Mouse (Mus musculus) kidney, postnatal 36 days (tissue): ENCODE results near the gene Bcar3.

Experiments
- DNase-seq, 2 experiments: peaks; one replicate each; pipeline ENCODE4 v3.0.0; 2021 to 2022; ENCODE audit warnings: mixed read lengths in 2 of 2

The Bcar3 gene

DNA sequence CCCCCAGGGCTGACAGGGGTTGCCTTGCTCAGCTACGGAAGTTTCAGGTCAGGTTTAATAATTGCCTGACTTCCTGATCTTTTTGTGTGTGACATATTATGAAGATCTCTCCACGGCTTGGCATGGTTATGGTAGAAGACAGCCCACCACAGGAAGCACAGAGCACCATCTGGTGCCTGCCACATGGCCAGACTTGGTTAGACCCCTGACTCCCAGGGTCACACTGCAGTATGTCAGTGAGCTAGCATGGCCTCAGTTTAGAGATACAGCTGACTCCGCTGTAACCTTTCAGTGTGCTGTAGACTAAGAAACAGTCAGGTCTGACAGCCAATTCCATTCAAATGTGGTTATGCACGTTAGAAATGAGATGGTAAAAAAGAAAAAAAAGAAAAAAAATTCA lies 223.8 kb downstream of the Bcar3 start:
- DNase-seq = no peak

- DNase-seq = no peak
Observed at GRCm38 (mm10) chr3:122518231-122518736, 224.3 kb downstream of the Bcar3 start.

- DNase-seq = no peak
Observed at GRCm38 (mm10) chr3:122519082-122519481, 225.1 kb downstream of the Bcar3 start.

DNA sequence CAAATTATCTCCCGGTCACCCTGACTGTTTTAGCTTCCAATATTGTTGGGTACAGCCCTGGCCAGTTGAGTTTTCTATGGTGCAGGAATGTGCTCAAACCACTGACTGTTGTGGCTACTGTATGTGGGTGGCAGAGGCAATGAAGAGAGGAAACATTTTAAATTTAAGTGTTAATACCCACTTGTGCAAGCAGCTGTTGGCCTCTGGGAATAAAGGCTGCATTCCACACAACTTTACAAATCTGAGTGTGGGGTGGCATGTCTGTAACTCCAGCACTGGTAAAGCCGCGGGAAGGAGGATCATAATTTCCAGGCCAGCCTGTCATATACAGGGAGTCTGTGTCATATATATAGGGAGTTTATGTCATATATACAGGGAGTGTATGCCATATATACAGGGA lies 226.4 kb downstream of the Bcar3 start:
- no peak for DNase-seq

GRCm38 (mm10) chr3:122520875-122521274 lies 226.9 kb downstream of the Bcar3 start:
- DNase-seq = no peak

- no peak for DNase-seq
Observed at GRCm38 (mm10) chr3:122521294-122521693, 227.4 kb downstream of the Bcar3 start.

DNA sequence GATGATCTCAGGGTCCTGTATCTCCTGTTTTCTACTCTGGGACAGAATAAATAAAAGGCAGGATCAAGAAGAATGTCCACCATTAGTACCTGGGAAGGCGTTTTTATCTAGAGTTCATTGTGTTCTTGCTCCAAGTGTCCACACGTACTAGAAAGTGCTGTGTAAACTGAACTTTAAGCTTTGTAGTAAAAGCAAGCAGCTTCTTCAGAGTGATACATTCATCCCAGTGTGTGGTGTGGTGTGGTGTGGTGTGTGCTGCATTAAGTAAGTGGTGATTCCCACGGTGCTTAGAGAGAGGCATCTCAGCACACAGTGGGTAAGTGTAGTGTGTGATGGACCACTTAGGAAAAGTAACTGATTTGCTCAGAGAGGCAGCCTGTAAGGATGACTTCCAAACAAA lies 234.5 kb downstream of the Bcar3 start:
- DNase-seq = no peak

GRCm38 (mm10) chr3:122535938-122536703 lies 242.2 kb downstream of the Bcar3 start:
- DNase-seq = no peak

DNA sequence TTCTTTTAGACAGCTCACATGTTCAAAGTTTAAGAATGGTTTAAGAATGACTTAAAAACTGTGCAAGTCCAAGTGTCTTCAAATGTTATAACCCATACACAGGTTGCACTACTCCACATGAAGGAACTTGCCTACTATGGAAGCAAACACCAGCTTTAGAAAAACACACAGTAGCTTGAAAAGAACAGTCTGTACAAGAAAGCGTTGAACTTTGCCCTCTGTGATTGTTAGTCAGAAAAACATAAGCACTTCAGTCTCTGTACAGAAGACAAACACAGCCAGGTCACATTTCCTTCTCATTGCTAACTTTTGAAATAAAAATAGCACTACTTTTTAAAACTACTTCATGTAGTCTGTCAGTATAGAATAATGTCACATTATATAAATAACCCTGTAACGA lies 244.9 kb downstream of the Bcar3 start:
- DNase-seq = peak in 1 of 2 experiments; percentile 78

DNA sequence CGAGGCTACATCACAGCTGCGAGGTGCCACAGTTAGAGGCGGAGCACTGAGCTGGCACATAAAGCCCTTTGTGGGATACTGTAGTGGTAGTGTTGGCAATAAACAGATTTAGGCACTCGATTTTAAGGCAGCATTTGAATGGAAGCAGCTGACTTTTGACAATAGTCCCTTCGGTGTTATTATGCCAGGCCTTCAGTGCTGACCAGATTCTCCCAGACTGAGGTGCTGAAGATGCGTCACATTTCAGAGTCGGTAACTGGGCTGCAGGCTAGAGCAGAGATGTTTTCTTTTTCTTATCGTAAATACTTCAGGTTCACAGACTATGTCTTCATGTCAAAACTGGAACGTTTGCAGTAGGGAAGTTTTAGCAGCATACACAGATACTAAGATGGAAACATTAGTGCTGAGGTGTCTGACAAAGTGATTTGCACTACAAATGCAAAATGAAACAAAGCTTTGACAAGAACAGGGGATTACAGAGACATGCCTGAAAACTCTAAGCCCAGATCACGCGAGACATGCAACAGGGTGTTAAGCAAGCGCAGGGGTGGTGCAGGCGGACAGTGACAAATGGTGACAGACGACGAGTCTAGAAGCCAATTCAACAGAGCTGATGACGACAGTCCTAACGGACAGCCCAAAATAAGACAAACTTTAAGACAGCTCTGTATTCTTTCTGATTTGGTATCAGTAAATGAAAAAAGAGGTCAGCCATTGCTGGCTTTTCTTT lies 246.2 kb downstream of the Bcar3 start:
- DNase-seq = no peak

DNA sequence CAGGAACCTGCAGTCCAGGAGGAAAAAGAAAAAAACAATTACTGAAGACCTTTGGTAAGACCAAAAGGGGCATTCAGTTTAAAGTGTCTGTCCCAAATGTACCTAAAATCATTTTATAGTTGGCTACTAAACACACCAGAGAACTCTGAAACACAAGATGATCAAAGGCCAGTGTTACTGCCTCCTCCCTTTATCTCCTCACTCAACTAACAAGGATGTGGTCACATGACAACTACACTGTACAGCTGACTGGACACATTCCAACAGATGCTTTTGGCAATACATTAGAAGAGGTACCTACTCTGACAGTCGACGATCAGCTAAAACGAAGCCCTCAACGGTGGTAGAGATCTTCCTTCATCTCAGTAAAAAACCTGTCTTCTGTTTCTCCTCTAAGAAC lies 247.0 kb downstream of the Bcar3 start:
- DNase-seq = peak in 1 of 2 experiments; percentile 32

- peak; percentile 25 to 32 for DNase-seq
Observed at GRCm38 (mm10) chr3:122545346-122545745, 251.4 kb downstream of the Bcar3 start.

GRCm38 (mm10) chr3:122547469-122547868 lies 253.5 kb downstream of the Bcar3 start:
- DNase-seq = no peak

DNA sequence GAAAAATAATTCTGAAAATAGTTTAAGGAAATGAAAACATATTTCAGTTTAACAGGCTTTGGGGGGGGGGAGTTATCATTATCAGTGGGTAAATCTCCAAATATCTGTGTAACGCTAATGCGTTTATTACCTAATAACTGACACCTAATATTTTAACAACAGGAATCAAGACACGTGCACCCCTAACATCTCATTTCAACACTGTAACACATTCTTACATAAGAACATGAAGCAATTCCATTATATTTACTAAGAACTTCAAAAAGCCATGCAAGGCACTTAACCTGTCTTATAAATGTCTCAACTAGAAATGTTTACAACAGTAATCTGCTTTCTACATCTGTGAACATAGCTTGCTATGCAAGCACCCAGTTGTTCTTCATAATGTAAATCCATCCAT lies 257.2 kb downstream of the Bcar3 start:
- DNase-seq = no peak

GRCm38 (mm10) chr3:122557766-122558165 lies 263.8 kb downstream of the Bcar3 start:
- no peak for DNase-seq

DNA sequence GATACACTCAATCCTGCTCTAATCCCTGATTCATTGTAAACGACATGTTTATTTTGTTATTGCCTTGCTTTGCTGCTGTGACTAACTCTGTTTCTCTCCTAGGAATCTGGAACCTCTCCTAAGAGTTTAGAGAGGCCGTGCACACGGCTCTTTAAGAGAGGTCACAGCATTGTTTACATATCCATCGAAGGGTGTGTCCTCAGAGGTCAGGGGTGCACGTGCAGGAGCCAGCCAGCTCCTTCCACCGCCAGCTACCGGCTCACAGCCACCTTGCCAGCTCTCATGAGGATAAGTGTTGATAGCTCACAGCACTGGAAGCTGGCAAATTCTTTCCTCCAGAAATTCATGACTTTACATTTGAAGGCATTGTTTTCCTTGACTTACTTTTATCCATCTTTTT lies 271.3 kb downstream of the Bcar3 start:
- peak; percentile 29 to 35 for DNase-seq

DNA sequence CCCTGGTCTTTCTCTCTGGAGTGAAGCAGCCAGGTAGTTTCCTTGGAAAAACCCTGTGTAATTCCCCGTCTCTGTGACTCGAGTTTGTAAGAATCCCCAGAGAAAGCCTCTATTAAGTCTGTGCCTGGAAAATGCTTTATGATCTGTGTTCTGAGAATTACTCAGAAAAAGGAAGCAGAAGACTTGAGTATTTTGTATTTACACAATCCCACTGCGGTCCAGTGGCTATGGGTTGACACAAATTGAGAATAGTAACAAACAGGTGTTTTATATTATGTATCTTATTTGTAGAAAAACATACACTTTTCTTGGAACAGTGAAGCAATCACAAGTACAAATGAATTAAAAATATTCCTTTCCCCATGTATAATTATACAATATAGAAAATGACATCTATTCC lies 272.2 kb downstream of the Bcar3 start:
- no peak for DNase-seq

GRCm38 (mm10) chr3:122566549-122566948 lies 272.6 kb downstream of the Bcar3 start:
- no peak for DNase-seq

DNA sequence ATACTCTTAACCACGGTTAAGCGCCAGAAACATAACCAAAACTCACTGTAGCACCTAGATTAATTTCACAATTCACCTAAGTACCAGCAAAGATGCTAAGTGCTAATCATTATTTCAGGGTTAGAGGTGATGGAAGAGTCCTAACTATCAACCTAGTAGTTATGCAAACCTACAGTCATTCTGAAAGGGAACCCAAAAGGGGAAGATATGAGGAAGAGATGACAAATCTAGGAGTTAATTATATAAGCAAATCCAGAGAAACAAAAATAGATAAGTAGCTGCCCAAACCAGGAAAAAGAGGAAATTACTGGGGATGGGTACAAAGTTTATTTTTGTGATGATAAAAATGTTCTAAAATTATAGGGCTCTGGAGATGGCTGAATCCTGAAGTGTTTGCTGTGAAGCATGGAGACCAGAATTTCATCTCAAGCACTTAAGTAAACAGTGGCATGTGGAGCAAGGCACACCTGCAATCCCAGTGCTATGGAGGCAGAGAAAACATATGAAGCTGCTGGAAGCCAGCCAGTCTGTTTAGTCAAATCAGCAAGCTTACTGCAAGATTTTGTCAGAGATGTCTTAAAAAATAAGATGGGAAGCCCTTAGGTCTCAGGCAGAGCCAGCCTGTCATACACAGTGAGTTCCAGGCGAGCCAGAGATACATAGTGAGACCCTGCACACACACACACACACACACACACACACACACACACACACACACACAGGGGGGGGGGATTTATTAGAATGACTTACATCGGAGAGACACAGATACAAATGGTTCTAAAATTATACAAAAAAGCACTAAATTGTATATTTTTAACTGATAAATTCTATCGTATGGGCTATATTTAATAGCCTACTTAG lies 279.7 kb downstream of the Bcar3 start:
- DNase-seq = no peak

DNA sequence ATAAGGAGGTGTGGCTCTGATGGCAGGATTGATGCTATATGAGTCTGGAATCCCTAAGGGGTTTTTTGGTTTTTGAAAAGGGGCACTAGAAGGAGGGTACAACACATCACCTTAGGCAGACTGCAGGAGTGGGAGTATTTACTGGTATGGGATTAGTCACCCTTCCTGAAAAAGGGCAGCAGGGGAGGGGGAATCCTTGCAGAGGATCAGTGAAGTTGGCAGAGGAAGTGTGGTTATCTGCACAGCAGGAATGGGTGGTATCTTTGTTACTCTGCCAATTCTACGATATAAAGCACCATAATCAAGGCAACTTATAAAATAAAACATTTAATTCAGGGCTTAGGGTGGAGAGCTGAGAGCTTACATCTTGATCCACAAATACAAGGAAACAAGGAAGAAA lies 281.0 kb downstream of the Bcar3 start:
- no peak for DNase-seq

DNA sequence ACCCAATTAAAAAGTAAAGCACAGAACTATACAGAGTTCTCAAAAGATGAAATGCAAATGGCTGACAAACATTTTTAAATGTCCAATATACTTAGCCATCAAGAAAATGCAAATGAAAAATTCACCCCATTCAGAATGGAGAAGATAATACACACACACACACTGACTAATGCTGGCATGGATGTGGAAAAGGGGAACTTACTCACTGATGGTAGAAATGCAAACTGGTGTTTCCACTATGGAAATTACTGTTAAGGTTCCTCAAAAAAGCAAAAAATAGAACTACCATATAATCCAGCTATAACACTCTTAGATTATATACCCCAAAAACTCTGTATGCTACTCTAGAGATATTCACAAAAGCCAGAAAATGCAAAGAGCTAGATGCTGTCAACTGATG lies 283.4 kb downstream of the Bcar3 start:
- DNase-seq = no peak
